Mouse (Mus musculus) midbrain, embryonic 11.5 days (tissue): ENCODE results near the gene Foxp1. TPM values are rescaled to one million over a fixed set of nuclear protein-coding genes. Genes with fewer than 3 reads are reported as not detected.

Experiments
- ATAC-seq: fragments of 200-750 bp; cut with Nextera tagmentation; 2 replicates; pipeline ENCODE4 v1.8.0; 2017; ENCODE audit warnings: moderate TSS enrichment, moderate library complexity; ENCODE audit not compliant: low FRiP score
- DNase-seq: peaks from one replicate; pipeline ENCODE4 v3.0.0; 2015; ENCODE audit warnings: low spot score; ENCODE audit errors: missing footprints
- H3K27ac ChIP-seq: fragments of 300-500 bp; sonication (generic); 2 replicates; pipeline ENCODE4 v1.5.1; 2014; ENCODE audit warnings: low read depth, low read length
- H3K27me3 ChIP-seq: fragments of 300-500 bp; sonication (generic); 2 replicates; pipeline ENCODE4 v1.6.1; 2014; ENCODE audit warnings: mild to moderate bottlenecking, low read length, moderate library complexity, mixed read lengths; ENCODE audit not compliant: control insufficient read depth, insufficient read depth
- H3K36me3 ChIP-seq: fragments of 300-500 bp; sonication (generic); 2 replicates; pipeline ENCODE4 v1.6.1; 2014; ENCODE audit warnings: mild to moderate bottlenecking, low read length, moderate library complexity, mixed read lengths; ENCODE audit not compliant: control insufficient read depth, insufficient read depth
- H3K4me1 ChIP-seq: fragments of 300-500 bp; sonication (generic); 2 replicates; pipeline ENCODE4 v1.6.1; 2014; ENCODE audit warnings: low read length; ENCODE audit not compliant: control insufficient read depth, insufficient read depth
- H3K4me2 ChIP-seq: fragments of 300-500 bp; sonication (generic); 2 replicates; pipeline ENCODE4 v1.6.1; 2014; ENCODE audit warnings: mild to moderate bottlenecking, moderate library complexity
- H3K4me3 ChIP-seq: fragments of 300-500 bp; sonication (generic); 2 replicates; pipeline ENCODE4 v1.5.1; 2014; ENCODE audit warnings: low read depth, low read length
- H3K9ac ChIP-seq: fragments of 300-500 bp; sonication (generic); 2 replicates; pipeline ENCODE4 v1.6.1; 2014; ENCODE audit warnings: low read length
- H3K9me3 ChIP-seq: fragments of 300-500 bp; sonication (generic); 2 replicates; pipeline ENCODE4 v1.6.1; 2016; ENCODE audit warnings: low read length; ENCODE audit not compliant: control insufficient read depth
- WGBS: fragments of 180-500 bp; shearing (Covaris S2); extraction: QIAGEN DNeasy Blood & Tissue Kit; methylation state at CpG from one replicate; pipeline ENCODE4 v1.1.7; 2014; 5-methylcytosine and 5-hydroxymethylcytosine counted together
- polyA plus RNA-seq: library from polyadenylated mRNA; unstranded; fragments of >200 nt; fragmentation: Nextera tagmentation; extraction: Ambion mirVana; gene quantifications from 2 replicates; pipeline ENCODE4 v1.2.1, GENCODE M21; 2014

The Foxp1 gene
- polyA plus RNA-seq, 1 experiment from 2014 or later: 86.2 TPM

DNA sequence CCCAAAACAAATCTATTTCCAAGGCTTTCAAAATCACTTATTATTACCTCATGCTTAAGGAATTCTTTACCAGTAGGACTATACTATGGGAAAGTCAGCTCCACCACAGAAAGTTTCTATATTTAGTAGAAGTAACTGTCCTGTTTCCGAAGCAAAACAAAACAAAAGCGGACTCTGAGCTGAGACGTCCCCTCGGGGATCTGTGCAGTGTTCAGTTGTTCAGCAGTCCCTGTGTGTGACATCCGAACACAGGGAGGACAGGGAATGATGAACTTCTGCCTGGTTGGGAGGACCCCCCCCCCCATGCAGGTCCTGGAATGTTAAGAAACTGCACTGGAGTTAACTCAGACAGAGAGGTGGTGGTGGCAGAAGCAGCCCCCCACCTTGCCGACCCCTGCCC lies 10.7 kb downstream of the Foxp1 start:
- Histone ChIP-seq H3K4me3 (no peak overlapping the region), H3K27me3 (no peaks in the 10 kb centered on the region), H3K4me1 (peaks cover 17% of the 10 kb centered on the region), H3K4me2 (no peak overlapping the region), H3K9me3 (no peaks in the 10 kb centered on the region), H3K36me3 (no peaks in the 10 kb centered on the region), H3K9ac (no peak overlapping the region), H3K27ac (no peak overlapping the region)
- ATAC-seq (no peak), DNase-seq (no peak)
- 52% methylated on average over 6 of the region's 6 CpGs for WGBS

GRCm38 (mm10) chr6:99509189-99509592 lies 13.3 kb downstream of the Foxp1 start:
- ATAC-seq (no peak), DNase-seq (no peak)
- Histone ChIP-seq H3K9ac (no peak overlapping the region), H3K36me3 (0 out of 2 replicates have a peak, but pooled peaks cover 3% of the 10 kb centered on the region), H3K27ac (no peak overlapping the region), H3K4me1 (peaks cover 10% of the 10 kb centered on the region), H3K27me3 (no peaks in the 10 kb centered on the region), H3K4me3 (no peak overlapping the region), H3K9me3 (no peaks in the 10 kb centered on the region), H3K4me2 (no peak overlapping the region)
- 88% methylated on average over 9 of the region's 9 CpGs for WGBS

DNA sequence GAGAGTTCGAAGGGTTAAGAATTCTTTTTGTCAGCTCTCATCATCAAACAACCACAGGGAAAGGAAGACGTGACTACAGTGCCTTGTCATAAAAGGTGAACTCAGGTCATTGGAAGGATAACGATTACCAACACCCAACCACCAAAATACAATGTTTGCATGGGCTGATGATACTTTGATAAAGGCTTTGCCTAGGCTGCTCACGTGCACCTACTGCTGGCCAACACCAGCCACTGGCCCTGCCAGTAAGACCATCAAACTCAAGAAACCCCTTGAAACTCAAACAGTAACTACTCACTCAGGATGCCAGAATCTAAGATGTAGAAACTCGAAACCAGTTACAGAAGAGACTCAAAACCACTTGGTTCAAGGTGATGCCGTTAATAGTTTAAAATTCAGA lies 15.7 kb downstream of the Foxp1 start:
- no peak overlapping the region for H3K4me3 ChIP-seq
- DNase-seq: no peak
- no peak overlapping the region for H3K4me2 ChIP-seq
- 91% methylated on average over 6 of the region's 6 CpGs for WGBS
- no peak for ATAC-seq
- H3K36me3 ChIP-seq: peaks cover 6% of the 10 kb centered on the region; the same call in 1 of the 2 replicates
- no peak overlapping the region for H3K27ac ChIP-seq
- H3K9me3 ChIP-seq: no peaks in the 10 kb centered on the region
- H3K9ac ChIP-seq: no peak overlapping the region
- no peaks in the 10 kb centered on the region for H3K27me3 ChIP-seq
- H3K4me1 ChIP-seq: peaks cover 10% of the 10 kb centered on the region

DNA sequence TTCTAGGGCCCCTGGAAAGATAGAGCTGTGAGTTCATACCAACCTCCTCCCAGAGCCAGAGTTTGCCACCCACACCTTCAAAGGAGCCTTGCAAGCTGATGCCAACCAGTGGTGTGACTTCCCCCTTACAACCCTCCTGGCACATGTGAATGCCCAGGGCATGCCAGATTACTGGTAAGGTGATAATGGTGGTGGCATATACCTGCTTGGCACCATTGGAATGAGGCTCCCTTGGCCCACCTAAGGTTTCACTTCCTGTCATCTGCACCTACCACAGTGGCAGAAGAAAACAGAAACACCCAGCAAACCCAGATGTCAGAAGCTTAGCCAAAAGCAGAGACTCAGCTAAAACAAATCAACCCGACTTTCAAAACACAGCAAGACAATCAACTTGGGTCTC lies 18.8 kb downstream of the Foxp1 start:
- Histone ChIP-seq H3K27ac (no peak overlapping the region), H3K36me3 (peaks cover 6% of the 10 kb centered on the region; the same call in 1 of the 2 replicates), H3K4me3 (no peak overlapping the region), H3K4me1 (no peaks in the 10 kb centered on the region), H3K9ac (no peak overlapping the region), H3K9me3 (no peaks in the 10 kb centered on the region), H3K4me2 (no peak overlapping the region), H3K27me3 (no peaks in the 10 kb centered on the region)
- ATAC-seq: no peak
- 92% methylated on average over 1 of the region's 1 CpGs for WGBS
- DNase-seq: no peak

DNA sequence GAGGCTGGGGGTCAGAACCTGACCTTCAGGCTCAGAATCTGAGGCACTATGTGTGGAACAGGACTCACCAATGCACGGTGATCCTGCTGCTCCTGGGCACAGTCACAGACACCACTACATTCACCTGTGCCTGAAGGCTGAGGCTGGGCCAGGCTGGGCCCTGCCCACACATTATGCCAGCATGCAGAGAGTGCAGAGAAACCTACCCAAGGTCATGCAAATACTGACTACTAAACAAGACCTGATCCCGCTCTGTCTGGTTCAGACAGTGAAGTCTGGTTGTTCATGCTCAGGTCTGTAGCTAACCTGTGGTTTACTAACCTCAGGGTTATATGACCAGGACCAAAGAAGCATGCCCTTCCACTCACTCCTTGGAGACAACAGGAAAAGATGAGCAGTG lies 19.8 kb downstream of the Foxp1 start:
- Histone ChIP-seq H3K4me2 (no peak overlapping the region), H3K27ac (no peak overlapping the region), H3K36me3 (peaks cover 6% of the 10 kb centered on the region; the same call in 1 of the 2 replicates), H3K9me3 (no peaks in the 10 kb centered on the region), H3K9ac (no peak overlapping the region), H3K4me3 (no peak overlapping the region), H3K4me1 (no peaks in the 10 kb centered on the region), H3K27me3 (no peaks in the 10 kb centered on the region)
- DNase-seq (no peak), ATAC-seq (no peak)
- 89% methylated on average over 2 of the region's 2 CpGs for WGBS

- Histone ChIP-seq H3K4me2 (no peak overlapping the region), H3K9me3 (no peaks in the 10 kb centered on the region), H3K36me3 (peaks cover 6% of the 10 kb centered on the region; the same call in 1 of the 2 replicates), H3K4me1 (no peaks in the 10 kb centered on the region), H3K4me3 (no peak overlapping the region), H3K9ac (no peak overlapping the region), H3K27me3 (no peaks in the 10 kb centered on the region), H3K27ac (no peak overlapping the region)
- ATAC-seq (no peak), DNase-seq (no peak)
- WGBS: 87% methylated on average over 6 of the region's 6 CpGs
These were observed 20.2 kb downstream of the Foxp1 start for GRCm38 (mm10) chr6:99502314-99502713.

GRCm38 (mm10) chr6:99500570-99501270 lies 21.8 kb downstream of the Foxp1 start:
- Histone ChIP-seq H3K27me3 (no peaks in the 10 kb centered on the region), H3K4me1 (no peaks in the 10 kb centered on the region), H3K9ac (no peak overlapping the region), H3K9me3 (no peaks in the 10 kb centered on the region), H3K27ac (no peak overlapping the region), H3K36me3 (peaks cover 3% of the 10 kb centered on the region; the same call in 1 of the 2 replicates), H3K4me3 (no peak overlapping the region), H3K4me2 (no peak overlapping the region)
- WGBS: 95% methylated on average over 3 of the region's 3 CpGs
- ATAC-seq (no peak), DNase-seq (no peak)

GRCm38 (mm10) chr6:99498082-99498481 lies 24.4 kb downstream of the Foxp1 start:
- Histone ChIP-seq H3K27me3 (no peaks in the 10 kb centered on the region), H3K36me3 (no peaks in the 10 kb centered on the region), H3K4me1 (no peaks in the 10 kb centered on the region), H3K27ac (no peak overlapping the region), H3K9me3 (no peaks in the 10 kb centered on the region), H3K4me2 (no peak overlapping the region), H3K9ac (no peak overlapping the region), H3K4me3 (no peak overlapping the region)
- ATAC-seq (no peak), DNase-seq (no peak)
- 86% methylated on average over 7 of the region's 7 CpGs for WGBS

GRCm38 (mm10) chr6:99496114-99496513 lies 26.4 kb downstream of the Foxp1 start:
- Histone ChIP-seq H3K4me1 (no peaks in the 10 kb centered on the region), H3K36me3 (no peaks in the 10 kb centered on the region), H3K27me3 (no peaks in the 10 kb centered on the region), H3K27ac (no peak overlapping the region), H3K4me3 (no peak overlapping the region), H3K4me2 (no peak overlapping the region), H3K9me3 (no peaks in the 10 kb centered on the region), H3K9ac (no peak overlapping the region)
- DNase-seq (no peak), ATAC-seq (no peak)
- WGBS: 87% methylated on average over 5 of the region's 5 CpGs
